In genomic region chr4:56946641-56947640, GRCm38 (mm10) we compare ENCODE assay signal across 8 mouse cellular contexts. TPM values are rescaled to one million over a fixed set of nuclear protein-coding genes. Genes with fewer than 3 reads are reported as not detected.
A peak's percentile ranks its signal among the peaks of the same experiment; 100 is the strongest.
DNase-seq lines count a peak whose midpoint lies in the region; ATAC-seq lines count a peak whose summit lies in the region.

Gene Tmem245, minus strand, starts transcription at chr4:56947437.

- H3K27ac ChIP-seq in heart, embryonic 10.5 days, result peak within 1 kb of the TSS; percentile 94
- H3K27ac ChIP-seq in kidney, embryonic 15.5 days, result peak within 1 kb of the TSS; percentile 96

- peak; percentile 93 to 94 for DNase-seq in B cell, adult 2 months
- DNase-seq in brain, adult 2 months (ENCODE audit: low read depth, low spot score), result peak; percentile 99
- DNase-seq in heart, embryonic 10.5 days (ENCODE audit: low spot score), result peak; percentile 97
- peak; percentile 94 for DNase-seq in liver
- peak; percentile 89 to 93 for DNase-seq in spleen, postnatal 4 days (ENCODE audit: low spot score in 2 of 2)

- peaks cover 36% of the 10 kb centered on the region for H3K4me1 ChIP-seq in heart, embryonic 10.5 days
- H3K4me1 ChIP-seq in kidney, embryonic 15.5 days, result peaks cover 45% of the 10 kb centered on the region

- H3K9me3 ChIP-seq in heart, embryonic 10.5 days, result no peaks in the 10 kb centered on the region
- no peaks in the 10 kb centered on the region for H3K9me3 ChIP-seq in kidney, embryonic 15.5 days (replicated peaks)

- peak within 1 kb of the TSS; percentile 85 for H3K9ac ChIP-seq in kidney, embryonic 15.5 days

- H3K4me3 ChIP-seq in heart, embryonic 10.5 days, result peak within 1 kb of the TSS; percentile 86
- H3K4me3 ChIP-seq in kidney, embryonic 15.5 days (replicated peaks), result peak within 1 kb of the TSS; percentile 79

- peak; percentile 98 for ATAC-seq in erythroblast, adult 5-6 weeks (replicated peaks; ENCODE audit: low FRiP score, poor library complexity, severe bottlenecking)
- peak; percentile 96 for ATAC-seq in kidney, embryonic 15.5 days (replicated peaks; ENCODE audit: low FRiP score)
- peak; percentile 98 for ATAC-seq in monocyte, adult 5-6 weeks (replicated peaks; ENCODE audit: insufficient number of reproducible peaks, low FRiP score, low TSS enrichment, poor library complexity, severe bottlenecking)

- under 1% methylated on average over 107 of the region's 107 CpGs for WGBS in heart, embryonic 10.5 days
- WGBS in kidney, embryonic 15.5 days, result under 1% methylated on average over 105 of the region's 107 CpGs

- no peaks in the 10 kb centered on the region for H3K27me3 ChIP-seq in heart, embryonic 10.5 days (ENCODE audit: insufficient read depth, poor library complexity, severe bottlenecking)
- H3K27me3 ChIP-seq in kidney, embryonic 15.5 days, result no peaks in the 10 kb centered on the region

- peak within 1 kb of the TSS; percentile 70 for H3K4me2 ChIP-seq in kidney, embryonic 15.5 days

- H3K36me3 ChIP-seq in heart, embryonic 10.5 days, result no peaks in the 10 kb centered on the region
- H3K36me3 ChIP-seq in kidney, embryonic 15.5 days, result no peaks in the 10 kb centered on the region

RNA-seq across cellular contexts. Expression of gene Tmem245, which starts in this region (rescaled TPM):
- 1.2 and 2.5 TPM in 2 replicates for total RNA-seq in erythroblast, adult 5-6 weeks (2015; ENCODE audit: low replicate concordance)
- total RNA-seq in erythroblast, adult 5-6 weeks (2017; ENCODE audit: low replicate concordance), result 1.8 and 2.0 TPM in 2 replicates
- 14.0 and 23.1 TPM in 2 replicates for polyA plus RNA-seq in heart, embryonic 10.5 days (2016; fragmentation: Nextera tagmentation; extraction: Ambion mirVana)
- 10.5 and 11.8 TPM in 2 replicates for polyA plus RNA-seq in kidney, embryonic 15.5 days (2015; fragmentation: Nextera tagmentation; extraction: Ambion mirVana)
- 7.8 to 15.0 TPM (median 9.9 TPM) in 3 replicates for total RNA-seq in monocyte, adult 5-6 weeks (2017)

Comparison
In these comparisons a context has a peak if more than half of its experiments do, and no peak if none do; other contexts are left out.
1. Peak in every context shown above with its lines: DNase-seq, ATAC-seq, H3K4me3 ChIP-seq and H3K27ac ChIP-seq.